Mouse (Mus musculus) left cerebral cortex, adult 2 months (tissue): ENCODE measurements around the gene Prkch. TPM values are rescaled to one million over a fixed set of nuclear protein-coding genes. Genes with fewer than 3 reads are reported as not detected.

Experiments used
- DNase-seq, 2 experiments: peaks; one replicate each; pipeline ENCODE4 v3.0.0; 2021 to 2022; ENCODE audit warnings: low spot score in 2 of 2, mixed read lengths in 1 of 2; ENCODE audit errors: extremely low spot score in 1 of 2
- H3K27ac ChIP-seq: fragments of 200-600 bp; 2 replicates; pipeline ENCODE4 v1.8.1; 2022
- H3K4me3 ChIP-seq: fragments of 200-600 bp; 2 replicates; pipeline ENCODE4 v1.8.1; 2022
- CTCF ChIP-seq: fragments of 200-600 bp; IDR thresholded peaks from 2 replicates; pipeline ENCODE4 v1.8.1; 2022; ENCODE audit warnings: antibody characterized with exemption, mild to moderate bottlenecking, moderate library complexity
- intact Hi-C: fragments of 180-260 bp; cut with DNase I; formaldehyde crosslinking; loops from one replicate; pipeline ENCODE4 v1.15.1; 2025
- total RNA-seq, 2 experiments: library from RNA; stranded (reverse); gene quantifications; 2 replicates each; pipeline ENCODE4 v1.2.3; 2021

The Prkch gene
- total RNA-seq, 2 experiments from 2014 or later = 4.1 to 5.7 TPM

DNA sequence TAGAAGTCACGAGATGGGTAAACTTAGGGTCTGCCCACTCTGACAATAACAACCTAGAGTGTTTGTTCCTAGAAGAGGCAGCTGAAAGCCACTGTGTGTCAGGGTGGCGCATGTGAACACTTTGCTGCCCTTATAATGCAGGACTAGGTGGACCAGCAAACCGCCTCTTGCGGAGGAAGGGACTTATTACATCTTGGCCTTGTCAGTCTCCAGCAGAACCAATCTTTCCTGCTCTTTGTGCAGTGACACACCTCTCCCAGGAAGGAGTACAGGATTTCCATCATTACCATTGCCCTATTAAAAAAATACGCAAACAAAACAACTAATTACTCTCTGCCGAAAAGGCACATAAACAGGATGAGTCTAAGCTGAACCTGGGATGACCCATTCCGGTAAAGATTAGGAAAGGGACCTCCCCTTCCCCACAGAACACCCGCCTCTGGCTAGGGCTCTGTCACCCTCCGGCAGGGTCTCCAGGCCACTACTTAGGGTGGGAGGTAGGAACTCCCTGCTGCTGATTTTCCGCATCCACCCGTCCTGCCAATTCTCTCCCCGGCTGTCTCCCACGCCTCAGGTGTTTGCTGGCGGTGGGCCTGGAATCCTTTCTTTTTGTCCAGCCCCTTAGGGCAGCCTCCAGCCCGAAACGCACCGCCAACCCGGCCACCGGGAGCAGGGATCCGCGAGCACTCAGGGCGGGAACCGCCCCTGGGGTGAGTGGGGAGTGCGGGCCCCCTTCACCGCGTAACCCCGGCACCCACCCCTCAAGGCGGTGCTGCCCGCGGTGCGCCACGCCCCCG, 585 bp upstream of the Prkch start:
- no peak for DNase-seq
- H3K4me3 ChIP-seq = peak overlapping the region; percentile 64
- peak; percentile 14 for TF ChIP-seq CTCF
- intact Hi-C loops = no loop called here
- no peak overlapping the region for H3K27ac ChIP-seq

DNA sequence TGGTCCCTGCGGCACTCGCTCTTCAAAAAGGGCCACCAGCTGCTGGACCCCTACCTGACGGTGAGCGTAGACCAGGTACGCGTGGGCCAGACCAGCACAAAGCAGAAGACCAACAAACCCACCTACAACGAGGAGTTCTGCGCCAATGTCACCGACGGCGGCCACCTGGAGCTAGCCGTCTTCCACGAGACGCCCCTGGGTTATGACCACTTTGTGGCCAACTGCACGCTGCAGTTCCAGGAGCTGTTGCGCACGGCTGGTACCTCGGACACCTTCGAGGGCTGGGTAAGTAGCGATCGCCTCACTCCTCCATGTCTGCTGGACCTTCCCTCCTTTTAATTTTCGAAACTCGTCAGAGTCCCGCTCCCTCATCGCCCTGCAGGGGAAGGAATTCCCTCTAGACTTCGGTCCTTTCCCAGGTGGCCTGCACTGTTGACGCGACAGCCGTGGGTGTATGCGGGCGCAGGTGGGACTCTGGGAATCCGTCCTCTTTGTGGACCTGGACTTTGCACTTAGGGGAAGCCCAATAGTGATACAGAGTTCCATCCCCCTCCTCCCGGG, 725 bp downstream of the Prkch start:
- intact Hi-C loops = loop anchor here (5.0 kb wide), 1 partner anchor 107 kb away; no protein-coding TSS in a partner anchor
- no peak for TF ChIP-seq CTCF
- Histone ChIP-seq H3K27ac (peak overlapping the region; percentile 71; the same call in 1 of the 2 replicates), H3K4me3 (peak overlapping the region; percentile 64)
- no peak for DNase-seq

- DNase-seq = no peak
- H3K4me3 ChIP-seq = peak overlapping the region; percentile 64
- H3K27ac ChIP-seq = no peak overlapping the region
- TF ChIP-seq CTCF = no peak
- intact Hi-C loops = loop anchor here (5.0 kb wide), 1 partner anchor 106 kb away; no protein-coding TSS in a partner anchor
Observed at GRCm38 (mm10) chr12:73585850-73586249, 1.3 kb downstream of the Prkch start.

DNA sequence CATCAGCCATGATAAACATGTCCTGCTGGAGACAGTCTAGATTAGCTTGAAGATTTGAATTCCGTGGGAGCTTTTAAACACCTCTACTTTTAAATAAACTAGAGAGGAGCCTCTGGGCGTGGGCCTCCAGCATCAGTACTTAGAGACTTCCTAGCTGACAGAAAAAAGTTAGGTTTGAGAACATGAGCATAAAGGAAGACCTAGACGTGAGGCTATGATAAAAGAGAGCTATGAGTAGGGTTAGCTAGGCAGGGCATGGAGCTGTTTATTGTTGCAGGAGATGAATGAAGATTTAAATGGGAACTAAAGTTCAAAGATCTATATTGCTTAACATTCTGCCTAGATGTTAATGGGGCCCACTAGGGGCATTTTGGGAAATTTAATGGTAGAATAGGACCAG, 2.7 kb downstream of the Prkch start:
- DNase-seq = no peak
- H3K27ac ChIP-seq = no peak overlapping the region
- TF ChIP-seq CTCF = no peak
- intact Hi-C loops = loop anchor here (5.0 kb wide), 1 partner anchor 105 kb away; no protein-coding TSS in a partner anchor
- H3K4me3 ChIP-seq = no peak overlapping the region

GRCm38 (mm10) chr12:73590627-73591276, 6.2 kb downstream of the Prkch start:
- intact Hi-C loops = no loop called here
- Histone ChIP-seq H3K4me3 (no peak overlapping the region), H3K27ac (no peak overlapping the region)
- TF ChIP-seq CTCF = no peak
- DNase-seq = no peak

DNA sequence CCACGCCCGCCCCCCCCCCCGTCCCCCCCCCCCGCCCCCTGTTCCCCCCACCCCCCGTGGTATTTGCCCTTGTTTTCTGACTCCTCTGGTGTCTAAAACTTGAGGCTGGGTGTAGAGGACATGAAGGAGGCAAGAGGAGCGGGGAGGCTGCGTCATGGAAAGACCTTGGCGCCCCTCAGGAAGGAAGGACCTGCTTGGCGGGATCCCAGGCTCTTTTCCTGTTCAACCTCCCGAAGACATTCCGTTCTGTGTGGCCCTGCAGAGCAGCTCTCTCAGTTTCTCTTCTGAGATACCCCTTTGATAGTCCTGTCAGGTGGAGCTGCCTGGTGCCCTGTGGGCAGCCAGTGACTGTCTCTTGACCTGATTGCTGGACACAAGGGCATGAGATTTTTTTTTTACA, 7.0 kb downstream of the Prkch start:
- Histone ChIP-seq H3K27ac (no peak overlapping the region), H3K4me3 (no peak overlapping the region)
- DNase-seq = no peak
- no peak for TF ChIP-seq CTCF
- intact Hi-C loops = no loop called here

DNA sequence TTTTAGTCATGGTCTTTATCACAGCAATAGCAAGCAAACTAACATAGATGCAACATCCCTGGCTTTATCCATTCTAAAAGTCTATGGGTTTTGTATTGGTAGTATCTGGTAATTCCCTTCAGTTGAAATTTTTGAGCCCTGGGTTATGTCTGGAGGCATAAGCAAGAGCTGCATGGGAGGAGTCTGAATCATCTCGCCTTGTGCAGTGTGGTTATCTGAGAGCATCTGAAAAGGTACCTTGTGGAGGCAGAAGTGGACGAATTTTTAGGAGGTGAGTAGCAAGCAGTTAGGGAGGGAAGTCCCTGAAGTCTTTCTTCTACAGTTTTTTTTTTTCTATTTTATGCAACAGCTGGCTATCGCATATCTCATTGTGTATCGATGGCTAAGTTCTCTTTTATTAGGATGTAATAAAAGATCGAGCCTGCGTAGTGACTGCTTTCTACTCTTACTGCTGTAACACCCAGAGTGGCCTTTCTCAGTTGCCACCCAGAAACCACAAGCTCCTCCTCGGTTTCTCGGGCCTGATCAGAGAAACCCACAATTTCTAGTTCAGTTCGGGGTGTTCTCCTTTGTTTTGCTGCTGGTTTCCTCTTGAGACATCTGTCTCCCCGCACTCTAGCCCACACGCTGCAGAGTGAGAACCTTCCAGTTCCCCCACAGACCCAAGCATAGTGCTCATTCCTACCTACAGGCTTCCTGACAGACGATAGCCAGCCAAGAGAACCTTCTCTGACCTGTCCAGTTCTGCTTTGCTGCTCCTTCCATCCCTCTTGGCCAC, 8.6 kb downstream of the Prkch start:
- TF ChIP-seq CTCF = no peak
- Histone ChIP-seq H3K4me3 (no peak overlapping the region), H3K27ac (no peak overlapping the region)
- intact Hi-C loops = no loop called here
- no peak for DNase-seq

DNA sequence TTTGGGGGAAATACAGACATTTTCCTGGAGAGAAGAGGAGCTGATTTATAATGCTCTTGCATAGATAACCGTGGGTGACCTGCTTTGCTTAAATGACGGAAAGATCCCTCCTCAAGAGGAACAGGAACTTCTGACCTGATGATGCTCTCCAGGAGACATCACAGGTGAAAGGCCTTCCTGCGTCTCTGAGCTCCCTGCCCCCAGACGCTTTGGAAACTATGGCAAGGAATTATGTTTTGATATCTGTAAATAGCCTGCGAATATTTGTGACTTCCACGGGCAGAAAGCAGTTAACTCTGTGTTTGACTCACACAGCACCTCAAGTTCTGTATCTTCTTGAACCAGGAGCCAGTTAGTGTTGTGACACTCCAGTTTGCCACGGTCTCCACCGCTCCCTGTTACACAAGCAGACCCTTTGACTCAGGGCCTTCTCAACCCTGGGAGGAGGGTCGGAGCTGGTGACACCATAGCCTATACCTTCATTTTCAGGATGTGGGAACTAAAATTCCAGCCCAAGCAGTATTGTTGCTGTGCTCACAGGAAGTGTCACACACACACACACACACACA, 9.7 kb downstream of the Prkch start:
- intact Hi-C loops = no loop called here
- no peak for DNase-seq
- no peak for TF ChIP-seq CTCF
- Histone ChIP-seq H3K4me3 (no peak overlapping the region), H3K27ac (no peak overlapping the region)

GRCm38 (mm10) chr12:73595226-73595625, 10.6 kb downstream of the Prkch start:
- Histone ChIP-seq H3K4me3 (no peak overlapping the region), H3K27ac (no peak overlapping the region)
- no peak for TF ChIP-seq CTCF
- intact Hi-C loops = no loop called here
- DNase-seq = no peak

DNA sequence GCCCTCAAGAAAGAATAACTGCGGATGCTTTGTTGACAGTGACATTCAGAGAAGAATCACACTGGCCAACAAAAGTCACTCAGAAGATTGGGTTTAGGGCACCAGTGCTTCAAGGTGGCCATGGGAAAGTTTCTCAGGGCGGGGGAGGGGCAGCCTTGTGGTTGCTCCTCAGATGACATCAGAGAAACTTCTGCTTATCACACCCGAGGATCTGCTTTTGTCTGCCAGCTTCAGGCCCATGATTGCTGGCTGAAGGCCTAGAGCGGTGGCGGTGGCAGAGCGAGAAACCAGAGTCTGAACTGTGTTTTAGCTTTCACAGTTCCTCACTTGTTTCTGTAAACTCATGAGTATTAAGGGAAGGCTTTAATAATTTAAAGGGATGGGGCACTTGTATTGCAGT, 13.6 kb downstream of the Prkch start:
- no peak for DNase-seq
- Histone ChIP-seq H3K4me3 (no peak overlapping the region), H3K27ac (no peak overlapping the region)
- intact Hi-C loops = no loop called here
- TF ChIP-seq CTCF = no peak

GRCm38 (mm10) chr12:73600457-73600856, 15.9 kb downstream of the Prkch start:
- intact Hi-C loops = no loop called here
- Histone ChIP-seq H3K27ac (no peak overlapping the region), H3K4me3 (no peak overlapping the region)
- no peak for TF ChIP-seq CTCF
- no peak for DNase-seq
